ENCODE assay signal across 9 mouse cellular contexts in the genomic region with DNA sequence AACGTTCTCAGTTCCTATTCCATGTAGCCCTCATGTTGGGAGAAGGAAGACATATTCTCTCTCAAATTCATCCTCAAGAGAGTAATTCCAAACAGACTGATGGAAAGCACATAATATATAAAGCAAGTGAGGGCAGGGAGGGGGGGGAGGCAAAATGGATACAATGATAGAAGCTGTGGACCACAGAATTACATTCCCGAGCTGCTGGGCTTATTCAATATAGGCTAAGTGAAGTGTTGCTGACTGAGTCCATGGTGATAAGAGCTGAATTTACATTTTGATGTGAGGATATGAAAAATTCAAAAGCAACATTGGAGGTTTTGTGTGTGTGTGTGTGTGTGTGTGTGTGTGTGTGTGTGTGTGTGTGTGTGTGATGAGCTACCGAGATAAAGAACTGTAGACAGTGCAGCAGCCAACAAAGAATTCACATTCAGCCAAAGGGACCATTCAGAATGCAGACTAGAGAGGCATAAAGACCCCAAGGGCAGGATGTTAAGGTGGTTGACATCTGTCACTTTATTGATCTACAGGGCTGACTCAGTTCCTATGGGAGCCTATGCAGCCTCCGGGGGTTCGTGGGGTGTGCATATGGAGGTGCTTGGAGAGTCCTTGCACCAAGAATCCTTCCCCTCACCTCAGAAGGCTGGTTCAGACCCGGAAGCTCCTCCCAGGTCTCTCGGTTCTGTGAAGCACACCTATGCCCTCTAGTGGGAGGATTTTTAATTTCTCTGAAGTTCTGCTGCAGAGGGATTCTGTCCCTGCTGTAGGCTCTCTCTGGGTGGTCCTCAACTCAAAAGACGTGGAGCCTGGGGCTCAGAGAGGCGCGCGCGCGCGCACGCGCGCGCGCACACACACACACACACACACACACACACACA. TPM values are rescaled to one million over a fixed set of nuclear protein-coding genes. Genes with fewer than 3 reads are reported as not detected.
DNase-seq lines count a peak whose midpoint lies in the region; ATAC-seq and TF ChIP-seq lines count a peak whose summit lies in the region.
"Not testable (repeated sequence)": the region's sequence is repeated elsewhere in the genome, so short reads cannot be mapped to it uniquely, and the experiment has no call there.
"Had no signal": no experiment of that assay in that cellular context is flagged by ENCODE, and none has a peak within 500 bp of the region (broad histone marks: within the 10 kb centered on the region; RNA-seq: fewer than 3 reads in every experiment).

No protein-coding gene starts in this region.

- H3K9me3 ChIP-seq in forebrain, embryonic 13.5 days (replicated peaks); hindbrain, embryonic 11.5 days (ENCODE audit: control insufficient read depth, low read length); liver, embryonic 11.5 days (ENCODE audit: control insufficient read depth, low read length); midbrain, embryonic 14.5 days (ENCODE audit: control insufficient read depth, low read length): not testable (repeated sequence)

- TF ChIP-seq CTCF in brain, embryonic 14.5 days (IDR thresholded peaks at IDR 0.05; ENCODE audit: borderline replicate concordance, extremely low read depth, insufficient read depth, insufficient read length) = not testable (repeated sequence)

- H3K27me3 ChIP-seq in forebrain, embryonic 13.5 days; hindbrain, embryonic 11.5 days (ENCODE audit: control insufficient read depth, insufficient read depth, low read length); liver, embryonic 11.5 days (replicated peaks; ENCODE audit: control insufficient read depth, insufficient read depth, low read length); midbrain, embryonic 14.5 days (ENCODE audit: control insufficient read depth, insufficient read depth, low read length): not testable (repeated sequence)

- H3K36me3 ChIP-seq in forebrain, embryonic 13.5 days (ENCODE audit: poor library complexity, severe bottlenecking); hindbrain, embryonic 11.5 days (ENCODE audit: control insufficient read depth, insufficient read depth, low read length); liver, embryonic 11.5 days (ENCODE audit: control insufficient read depth, insufficient read depth, low read length); midbrain, embryonic 14.5 days (ENCODE audit: control insufficient read depth, insufficient read depth, low read length): not testable (repeated sequence)

- H3K4me2 ChIP-seq in forebrain, embryonic 13.5 days; hindbrain, embryonic 11.5 days (replicated peaks; ENCODE audit: low read depth, low read length); liver, embryonic 11.5 days; midbrain, embryonic 14.5 days (ENCODE audit: low read length): not testable (repeated sequence)

- 45% methylated on average over 6 of the region's 19 CpGs for whole genome bisulfite sequencing in forebrain, embryonic 13.5 days
- 19% methylated on average over 17 of the region's 19 CpGs for WGBS in hindbrain, embryonic 11.5 days
- whole genome bisulfite sequencing in liver, embryonic 11.5 days = 20% methylated on average over 17 of the region's 19 CpGs
- WGBS in midbrain, embryonic 14.5 days = 16% methylated on average over 16 of the region's 19 CpGs

- not testable (repeated sequence) for H3K4me3 ChIP-seq in forebrain, embryonic 13.5 days; hindbrain, embryonic 11.5 days (ENCODE audit: low read depth, low read length); liver, embryonic 11.5 days (ENCODE audit: low read depth, low read length); midbrain, embryonic 14.5 days (replicated peaks; ENCODE audit: low read depth, low read length)

- not testable (repeated sequence) for TF ChIP-seq POLR2A in brain, embryonic 14.5 days (IDR thresholded peaks at IDR 0.05; ENCODE audit: borderline replicate concordance, extremely low read depth, insufficient read depth, insufficient read length, poor library complexity, severe bottlenecking)

- peak; percentile 75; the same call in 1 of the 2 replicates for ATAC-seq in forebrain, embryonic 13.5 days
- peak; percentile 74 for ATAC-seq in hindbrain, embryonic 11.5 days (ENCODE audit: low FRiP score)
- peak; percentile 51; the same call in 1 of the 2 replicates for ATAC-seq in liver, embryonic 11.5 days (replicated peaks; ENCODE audit: low FRiP score)
- ATAC-seq in midbrain, embryonic 14.5 days (ENCODE audit: low FRiP score, low TSS enrichment) = peak; percentile 74

- not testable (repeated sequence) for H3K9ac ChIP-seq in forebrain, embryonic 13.5 days; hindbrain, embryonic 11.5 days (ENCODE audit: low read depth, low read length); liver, embryonic 11.5 days (ENCODE audit: low read depth, low read length); midbrain, embryonic 14.5 days (replicated peaks; ENCODE audit: low read length)

- H3K27ac ChIP-seq in forebrain, embryonic 13.5 days; hindbrain, embryonic 11.5 days (ENCODE audit: low read depth, low read length); liver, embryonic 11.5 days (ENCODE audit: low read depth, low read length); midbrain, embryonic 14.5 days (replicated peaks; ENCODE audit: low read depth, low read length): not testable (repeated sequence)

- not testable (repeated sequence) for H3K4me1 ChIP-seq in forebrain, embryonic 13.5 days; hindbrain, embryonic 11.5 days (replicated peaks; ENCODE audit: control insufficient read depth, insufficient read depth, low read length); liver, embryonic 11.5 days (replicated peaks; ENCODE audit: control insufficient read depth, insufficient read depth, low read length); midbrain, embryonic 14.5 days (ENCODE audit: control insufficient read depth, insufficient read depth, low read length)

- DNase-seq in brain, embryonic 14.5 days (ENCODE audit: low read depth) = peak; percentile 7
- peak; percentile 23 for DNase-seq in hindbrain, embryonic 11.5 days (ENCODE audit: low spot score)
- DNase-seq in kidney, adult 18-20 months = peak; percentile 13
- not testable (repeated sequence) for DNase-seq in liver, embryonic 11.5 days (ENCODE audit: low spot score)
- DNase-seq in midbrain, embryonic 14.5 days = peak; percentile 24
- DNase-seq in retina, postnatal 1 day = peak; percentile 44

RNA-seq across cellular contexts. Expression of a gene that starts 11.8 kb away (rescaled TPM):
- polyA plus RNA-seq in brain, embryonic 14.5 days (2012; rRNA removed) = 0.05 TPM in 1 of 2 replicates, not detected in the other
- polyA plus RNA-seq in forebrain, embryonic 13.5 days (2015; fragmentation: Nextera tagmentation; extraction: Ambion mirVana) = not detected in 2 replicates
- polyA plus RNA-seq in hindbrain, embryonic 11.5 days (2014; fragmentation: Nextera tagmentation; extraction: Ambion mirVana) = not detected in 2 replicates
- polyA plus RNA-seq in liver, embryonic 11.5 days (2014; fragmentation: Nextera tagmentation; extraction: Ambion mirVana) = not detected in 2 replicates
- not detected in 2 replicates for polyA plus RNA-seq in midbrain, embryonic 14.5 days (2014; fragmentation: Nextera tagmentation; extraction: Ambion mirVana)
- polyA plus RNA-seq: embryonic facial prominence, embryonic 13.5 days; testis, adult 2 months had no signal

RNA-seq across cellular contexts. Expression of a gene that starts 39.0 kb away (rescaled TPM):
- 21.7 and 24.8 TPM in 2 replicates for polyA plus RNA-seq in brain, embryonic 14.5 days (2012; rRNA removed)
- polyA plus RNA-seq in forebrain, embryonic 13.5 days (2015; fragmentation: Nextera tagmentation; extraction: Ambion mirVana) = 7.1 and 8.1 TPM in 2 replicates
- polyA plus RNA-seq in hindbrain, embryonic 11.5 days (2014; fragmentation: Nextera tagmentation; extraction: Ambion mirVana) = 10.3 and 11.2 TPM in 2 replicates
- 6.0 and 6.6 TPM in 2 replicates for polyA plus RNA-seq in liver, embryonic 11.5 days (2014; fragmentation: Nextera tagmentation; extraction: Ambion mirVana)
- 12.3 and 14.0 TPM in 2 replicates for polyA plus RNA-seq in midbrain, embryonic 14.5 days (2014; fragmentation: Nextera tagmentation; extraction: Ambion mirVana)
